Mouse (Mus musculus): ENCODE measurements around the gene Hoxa11.

The Hoxa11 gene

GRCm38 (mm10) chr6:52245757-52246142, at the start of gene Hoxa11:
Hoxa11 (minus strand) TSS chr6:52245810.
- DNase-seq (ENCODE audit: low spot score): no peak

GRCm38 (mm10) chr6:52294616-52295015, 49.0 kb upstream of the Hoxa11 start:
- DNase-seq (ENCODE audit: low spot score): no peak

GRCm38 (mm10) chr6:52292328-52292727, 46.7 kb upstream of the Hoxa11 start:
- no peak for DNase-seq (ENCODE audit: low spot score)

GRCm38 (mm10) chr6:52291021-52291860, 45.6 kb upstream of the Hoxa11 start:
- DNase-seq (ENCODE audit: low spot score): no peak

GRCm38 (mm10) chr6:52290186-52290585, 44.6 kb upstream of the Hoxa11 start:
- DNase-seq (ENCODE audit: low spot score): no peak

- DNase-seq (ENCODE audit: low spot score): no peak
Observed at GRCm38 (mm10) chr6:52283896-52284295, 38.3 kb upstream of the Hoxa11 start.

GRCm38 (mm10) chr6:52281084-52281483, 35.5 kb upstream of the Hoxa11 start:
- no peak for DNase-seq (ENCODE audit: low spot score)

GRCm38 (mm10) chr6:52276920-52277319, 31.3 kb upstream of the Hoxa11 start:
- DNase-seq (ENCODE audit: low spot score): no peak

- no peak for DNase-seq (ENCODE audit: low spot score)
Observed at GRCm38 (mm10) chr6:52276382-52276781, 30.8 kb upstream of the Hoxa11 start.

- no peak for DNase-seq (ENCODE audit: low spot score)
Observed at GRCm38 (mm10) chr6:52275563-52276280, 30.1 kb upstream of the Hoxa11 start.

GRCm38 (mm10) chr6:52274576-52274975, 29.0 kb upstream of the Hoxa11 start:
- DNase-seq (ENCODE audit: low spot score): no peak

GRCm38 (mm10) chr6:52273656-52274280, 28.2 kb upstream of the Hoxa11 start:
- no peak for DNase-seq (ENCODE audit: low spot score)

- DNase-seq (ENCODE audit: low spot score): no peak
Observed at GRCm38 (mm10) chr6:52272766-52273655, 27.4 kb upstream of the Hoxa11 start.

GRCm38 (mm10) chr6:52270494-52271480, 25.2 kb upstream of the Hoxa11 start:
- no peak for DNase-seq (ENCODE audit: low spot score)

- no peak for DNase-seq (ENCODE audit: low spot score)
Observed at GRCm38 (mm10) chr6:52268756-52269155, 23.1 kb upstream of the Hoxa11 start.

- no peak for DNase-seq (ENCODE audit: low spot score)
Observed at GRCm38 (mm10) chr6:52268341-52268740, 22.7 kb upstream of the Hoxa11 start.

- DNase-seq (ENCODE audit: low spot score): no peak
Observed at GRCm38 (mm10) chr6:52267691-52268090, 22.1 kb upstream of the Hoxa11 start.

GRCm38 (mm10) chr6:52267221-52267620, 21.6 kb upstream of the Hoxa11 start:
- DNase-seq (ENCODE audit: low spot score): no peak

- DNase-seq (ENCODE audit: low spot score): no peak
Observed at GRCm38 (mm10) chr6:52266666-52266985, 21.0 kb upstream of the Hoxa11 start.

- DNase-seq (ENCODE audit: low spot score): no peak
Observed at GRCm38 (mm10) chr6:52265913-52266665, 20.5 kb upstream of the Hoxa11 start.
